Mouse (Mus musculus): ENCODE measurements around the gene Ankrd22. TPM values are rescaled to one million over a fixed set of nuclear protein-coding genes. Genes with fewer than 3 reads are reported as not detected.
A peak's percentile ranks its signal among the peaks of the same experiment; 100 is the strongest.
"Not testable (repeated sequence)": the region's sequence is repeated elsewhere in the genome, so short reads cannot be mapped to it uniquely, and the experiment has no call there.

Gene Ankrd22
- not detected for total RNA-seq (2021)

GRCm38 (mm10) chr19:34165891-34166290 is at the start of gene Ankrd22:
TSS of gene Ankrd22 (minus strand) at chr19:34166053.
- intact Hi-C loops (cut with DNase I): no loop called here
- no peak for DNase-seq

- intact Hi-C loops (cut with DNase I): no loop called here
Observed at GRCm38 (mm10) chr19:34214136-34214535, 48.3 kb upstream of the Ankrd22 start.

GRCm38 (mm10) chr19:34213251-34213645 is 47.4 kb upstream of the Ankrd22 start:
- DNase-seq: no peak
- intact Hi-C loops (cut with DNase I): no loop called here

More at GRCm38 (mm10) chr19:34214136-34214535, 48.3 kb upstream of the Ankrd22 start:
- no peak for DNase-seq

- intact Hi-C loops (cut with DNase I): no loop called here
- DNase-seq: no peak
Observed at GRCm38 (mm10) chr19:34212489-34213250, 46.8 kb upstream of the Ankrd22 start.

- DNase-seq: no peak
- intact Hi-C loops (cut with DNase I): no loop called here
Observed at GRCm38 (mm10) chr19:34210841-34211240, 45.0 kb upstream of the Ankrd22 start.

GRCm38 (mm10) chr19:34209930-34210581 is 44.2 kb upstream of the Ankrd22 start:
- no peak for DNase-seq
- intact Hi-C loops (cut with DNase I): no loop called here

- no peak for DNase-seq
- intact Hi-C loops (cut with DNase I): no loop called here
Observed at GRCm38 (mm10) chr19:34209031-34209430, 43.2 kb upstream of the Ankrd22 start.

GRCm38 (mm10) chr19:34206760-34207440 is 41.0 kb upstream of the Ankrd22 start:
- intact Hi-C loops (cut with DNase I): no loop called here
- DNase-seq: peak; percentile 38 to 39

GRCm38 (mm10) chr19:34206128-34206527 is 40.3 kb upstream of the Ankrd22 start:
- intact Hi-C loops (cut with DNase I); DNase-seq: not testable (repeated sequence)

- intact Hi-C loops (cut with DNase I): no loop called here
- no peak for DNase-seq
Observed at GRCm38 (mm10) chr19:34202668-34203067, 36.8 kb upstream of the Ankrd22 start.

GRCm38 (mm10) chr19:34199488-34199887 is 33.6 kb upstream of the Ankrd22 start:
- no peak for DNase-seq
- intact Hi-C loops (cut with DNase I): no loop called here

- intact Hi-C loops (cut with DNase I): no loop called here
- no peak for DNase-seq
Observed at GRCm38 (mm10) chr19:34198901-34199300, 33.0 kb upstream of the Ankrd22 start.

- intact Hi-C loops (cut with DNase I): no loop called here
- no peak for DNase-seq
Observed at GRCm38 (mm10) chr19:34198066-34198465, 32.2 kb upstream of the Ankrd22 start.

- DNase-seq: no peak
- intact Hi-C loops (cut with DNase I): no loop called here
Observed at GRCm38 (mm10) chr19:34195031-34195430, 29.2 kb upstream of the Ankrd22 start.

GRCm38 (mm10) chr19:34194132-34194745 is 28.4 kb upstream of the Ankrd22 start:
- DNase-seq: no peak
- intact Hi-C loops (cut with DNase I): no loop called here

GRCm38 (mm10) chr19:34193683-34194082 is 27.8 kb upstream of the Ankrd22 start:
- intact Hi-C loops (cut with DNase I): no loop called here

GRCm38 (mm10) chr19:34193149-34193548 is 27.3 kb upstream of the Ankrd22 start:
- intact Hi-C loops (cut with DNase I): no loop called here

More at GRCm38 (mm10) chr19:34193683-34194082, 27.8 kb upstream of the Ankrd22 start:
- no peak for DNase-seq

GRCm38 (mm10) chr19:34192008-34192963 is 26.4 kb upstream of the Ankrd22 start, which contains the start of gene Stambpl1:
TSS of gene Stambpl1 (plus strand) at chr19:34192229.
- DNase-seq: peak; percentile 77
- intact Hi-C loops (cut with DNase I): no loop called here

More at GRCm38 (mm10) chr19:34193149-34193548, 27.3 kb upstream of the Ankrd22 start:
- peak; percentile 51 to 65 for DNase-seq

GRCm38 (mm10) chr19:34191645-34192007 is 25.8 kb upstream of the Ankrd22 start:
- no peak for DNase-seq
- intact Hi-C loops (cut with DNase I): no loop called here

- no peak for DNase-seq
- intact Hi-C loops (cut with DNase I): no loop called here
Observed at GRCm38 (mm10) chr19:34186845-34187244, 21.0 kb upstream of the Ankrd22 start.
